Mouse (Mus musculus): ENCODE measurements around the gene Pbx3. TPM values are rescaled to one million over a fixed set of nuclear protein-coding genes. Genes with fewer than 3 reads are reported as not detected.

The Pbx3 gene
- polyA plus RNA-seq, 1 experiment: 16.2 TPM

- H3K27ac ChIP-seq (ENCODE audit: insufficient read depth, low read length): no peak overlapping the region
- H3K36me3 ChIP-seq (ENCODE audit: control insufficient read depth, insufficient read depth, low read length, poor library complexity, severe bottlenecking): no peaks in the 10 kb centered on the region
- no peaks in the 10 kb centered on the region for H3K27me3 ChIP-seq (ENCODE audit: control insufficient read depth, insufficient read depth, low read length, poor library complexity, severe bottlenecking)
- H3K4me1 ChIP-seq (ENCODE audit: control insufficient read depth, insufficient read depth, low read length): no peaks in the 10 kb centered on the region
- no peak overlapping the region for H3K9ac ChIP-seq (ENCODE audit: low read depth, poor library complexity, severe bottlenecking)
- no peak overlapping the region for H3K4me3 ChIP-seq (ENCODE audit: low read depth, low read length)
- no peak for TF ChIP-seq EP300 (IDR thresholded peaks at IDR 0.05; ENCODE audit: insufficient read depth, low read depth, low read length)
- TF ChIP-seq CTCF (IDR thresholded peaks at IDR 0.05; ENCODE audit: low read depth, low read length): no peak
- TF ChIP-seq POLR2A (IDR thresholded peaks at IDR 0.05; ENCODE audit: insufficient read depth, low read length): no peak
- no peaks in the 10 kb centered on the region for H3K9me3 ChIP-seq (replicated peaks; ENCODE audit: control insufficient read depth, insufficient read depth, low read length, poor library complexity, severe bottlenecking)
Measured at GRCm38 (mm10) chr2:34260653-34261076, 112.3 kb downstream of the Pbx3 start.

DNA sequence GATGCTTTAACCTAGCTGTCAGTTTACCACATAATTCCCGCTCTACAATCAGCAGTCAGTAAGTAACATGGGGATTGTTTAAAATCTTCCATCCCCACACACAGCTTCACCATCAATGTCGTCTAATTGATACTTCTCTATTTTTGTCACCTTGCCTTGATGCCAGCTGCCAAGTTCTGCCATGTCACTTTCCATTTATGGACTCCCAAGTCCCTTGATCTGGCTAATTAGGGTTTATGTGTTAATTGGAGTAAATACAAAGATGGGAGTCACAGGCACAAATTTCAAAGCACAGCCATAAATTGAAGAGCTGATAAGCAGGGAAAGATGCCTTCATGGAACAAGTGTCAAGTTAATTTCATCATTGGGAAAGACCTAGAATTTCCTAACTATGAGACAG, 114.7 kb downstream of the Pbx3 start:
- Histone ChIP-seq H3K27ac (ENCODE audit: insufficient read depth, low read length) (no peak overlapping the region), H3K4me1 (ENCODE audit: control insufficient read depth, insufficient read depth, low read length) (no peaks in the 10 kb centered on the region), H3K27me3 (ENCODE audit: control insufficient read depth, insufficient read depth, low read length, poor library complexity, severe bottlenecking) (no peaks in the 10 kb centered on the region), H3K9ac (ENCODE audit: low read depth, poor library complexity, severe bottlenecking) (no peak overlapping the region), H3K36me3 (ENCODE audit: control insufficient read depth, insufficient read depth, low read length, poor library complexity, severe bottlenecking) (no peaks in the 10 kb centered on the region), H3K9me3 (replicated peaks; ENCODE audit: control insufficient read depth, insufficient read depth, low read length, poor library complexity, severe bottlenecking) (no peaks in the 10 kb centered on the region), H3K4me3 (ENCODE audit: low read depth, low read length) (no peak overlapping the region)
- TF ChIP-seq POLR2A (IDR thresholded peaks at IDR 0.05; ENCODE audit: insufficient read depth, low read length) (no peak), CTCF (IDR thresholded peaks at IDR 0.05; ENCODE audit: low read depth, low read length) (no peak), EP300 (IDR thresholded peaks at IDR 0.05; ENCODE audit: insufficient read depth, low read depth, low read length) (no peak)

- Histone ChIP-seq H3K4me3 (ENCODE audit: low read depth, low read length) (no peak overlapping the region), H3K27ac (ENCODE audit: insufficient read depth, low read length) (no peak overlapping the region), H3K27me3 (ENCODE audit: control insufficient read depth, insufficient read depth, low read length, poor library complexity, severe bottlenecking) (no peaks in the 10 kb centered on the region), H3K4me1 (ENCODE audit: control insufficient read depth, insufficient read depth, low read length) (no peaks in the 10 kb centered on the region), H3K9ac (ENCODE audit: low read depth, poor library complexity, severe bottlenecking) (no peak overlapping the region), H3K9me3 (replicated peaks; ENCODE audit: control insufficient read depth, insufficient read depth, low read length, poor library complexity, severe bottlenecking) (no peaks in the 10 kb centered on the region), H3K36me3 (ENCODE audit: control insufficient read depth, insufficient read depth, low read length, poor library complexity, severe bottlenecking) (no peaks in the 10 kb centered on the region)
- TF ChIP-seq POLR2A (IDR thresholded peaks at IDR 0.05; ENCODE audit: insufficient read depth, low read length) (no peak), CTCF (IDR thresholded peaks at IDR 0.05; ENCODE audit: low read depth, low read length) (no peak), EP300 (IDR thresholded peaks at IDR 0.05; ENCODE audit: insufficient read depth, low read depth, low read length) (no peak)
Measured at GRCm38 (mm10) chr2:34257611-34258010, 115.3 kb downstream of the Pbx3 start.

DNA sequence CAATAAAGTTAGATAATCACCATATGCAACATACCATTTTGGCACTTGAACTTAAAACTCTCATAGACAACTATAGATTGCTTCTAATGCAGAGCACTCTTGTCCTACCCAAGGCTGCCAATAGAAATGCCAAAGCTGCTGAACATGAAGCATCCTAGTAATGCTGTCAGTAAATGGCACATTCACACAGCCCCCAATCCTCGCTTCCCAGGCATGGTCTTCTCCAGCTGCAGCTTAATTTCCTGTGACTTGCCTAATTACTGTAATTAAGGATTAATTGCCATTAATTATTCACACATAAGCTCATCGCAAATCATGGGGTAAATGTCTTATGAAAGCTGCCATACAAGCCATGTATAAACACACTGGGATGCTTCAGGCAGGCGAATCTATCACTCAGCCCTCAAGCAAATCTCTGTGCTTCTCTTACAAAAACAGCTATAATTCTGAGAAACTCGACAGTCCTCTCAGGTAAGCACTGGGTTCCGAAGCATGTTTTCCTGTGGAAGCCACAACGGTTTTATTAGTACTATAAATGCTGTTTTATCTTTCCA, 116.9 kb downstream of the Pbx3 start:
- no peaks in the 10 kb centered on the region for H3K4me1 ChIP-seq (ENCODE audit: control insufficient read depth, insufficient read depth, low read length)
- no peak overlapping the region for H3K9ac ChIP-seq (ENCODE audit: low read depth, poor library complexity, severe bottlenecking)
- no peaks in the 10 kb centered on the region for H3K9me3 ChIP-seq (replicated peaks; ENCODE audit: control insufficient read depth, insufficient read depth, low read length, poor library complexity, severe bottlenecking)
- no peak overlapping the region for H3K4me3 ChIP-seq (ENCODE audit: low read depth, low read length)
- no peaks in the 10 kb centered on the region for H3K36me3 ChIP-seq (ENCODE audit: control insufficient read depth, insufficient read depth, low read length, poor library complexity, severe bottlenecking)
- no peak for TF ChIP-seq POLR2A (IDR thresholded peaks at IDR 0.05; ENCODE audit: insufficient read depth, low read length)
- no peak for TF ChIP-seq EP300 (IDR thresholded peaks at IDR 0.05; ENCODE audit: insufficient read depth, low read depth, low read length)
- TF ChIP-seq CTCF (IDR thresholded peaks at IDR 0.05; ENCODE audit: low read depth, low read length): no peak
- no peak overlapping the region for H3K27ac ChIP-seq (ENCODE audit: insufficient read depth, low read length)
- H3K27me3 ChIP-seq (ENCODE audit: control insufficient read depth, insufficient read depth, low read length, poor library complexity, severe bottlenecking): no peaks in the 10 kb centered on the region

DNA sequence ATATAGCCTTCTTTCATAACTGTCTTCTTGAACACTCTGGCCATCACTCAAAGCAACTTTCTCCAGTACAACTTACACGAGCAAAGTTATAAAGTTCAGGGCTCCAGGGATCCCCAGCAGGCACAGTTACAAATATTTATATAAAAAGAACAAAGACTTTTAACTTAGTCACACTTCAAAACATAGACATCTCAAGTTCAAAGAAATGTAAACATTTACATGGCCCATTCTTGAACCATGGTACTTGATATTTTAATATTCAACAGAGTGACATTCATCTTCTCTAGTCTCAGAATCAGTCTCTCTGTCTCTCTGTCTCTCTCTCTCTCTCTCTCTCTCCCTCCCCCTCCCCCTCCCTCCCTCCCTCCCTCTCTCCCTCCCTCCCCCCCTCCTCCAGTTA, 119.3 kb downstream of the Pbx3 start:
- no peak for TF ChIP-seq POLR2A (IDR thresholded peaks at IDR 0.05; ENCODE audit: insufficient read depth, low read length)
- TF ChIP-seq EP300 (IDR thresholded peaks at IDR 0.05; ENCODE audit: insufficient read depth, low read depth, low read length): no peak
- TF ChIP-seq CTCF (IDR thresholded peaks at IDR 0.05; ENCODE audit: low read depth, low read length): no peak
- Histone ChIP-seq H3K4me1 (ENCODE audit: control insufficient read depth, insufficient read depth, low read length) (no peaks in the 10 kb centered on the region), H3K27me3 (ENCODE audit: control insufficient read depth, insufficient read depth, low read length, poor library complexity, severe bottlenecking) (no peaks in the 10 kb centered on the region), H3K27ac (ENCODE audit: insufficient read depth, low read length) (no peak overlapping the region), H3K4me3 (ENCODE audit: low read depth, low read length) (no peak overlapping the region), H3K9me3 (replicated peaks; ENCODE audit: control insufficient read depth, insufficient read depth, low read length, poor library complexity, severe bottlenecking) (no peaks in the 10 kb centered on the region), H3K36me3 (ENCODE audit: control insufficient read depth, insufficient read depth, low read length, poor library complexity, severe bottlenecking) (no peaks in the 10 kb centered on the region), H3K9ac (ENCODE audit: low read depth, poor library complexity, severe bottlenecking) (no peak overlapping the region)

DNA sequence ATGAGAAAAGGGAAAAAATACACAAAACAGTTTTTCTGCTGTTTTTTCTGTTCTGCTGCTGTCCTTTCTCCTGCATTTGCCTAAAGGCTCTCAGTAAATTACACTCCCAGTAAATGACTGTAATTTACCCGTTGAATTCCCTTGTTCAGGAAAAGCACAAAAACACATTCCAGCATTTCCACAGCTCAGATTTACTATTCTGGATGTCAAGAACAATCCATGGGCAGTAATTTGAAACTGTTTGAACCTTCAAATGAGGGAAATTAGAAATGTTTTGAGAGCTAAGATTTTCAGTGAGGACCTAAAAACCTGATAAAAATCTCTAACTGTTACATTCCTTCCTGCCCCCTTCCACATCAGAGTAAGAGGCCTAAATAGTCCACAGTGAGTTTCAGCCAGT, 119.8 kb downstream of the Pbx3 start:
- TF ChIP-seq EP300 (IDR thresholded peaks at IDR 0.05; ENCODE audit: insufficient read depth, low read depth, low read length): no peak
- no peak for TF ChIP-seq POLR2A (IDR thresholded peaks at IDR 0.05; ENCODE audit: insufficient read depth, low read length)
- TF ChIP-seq CTCF (IDR thresholded peaks at IDR 0.05; ENCODE audit: low read depth, low read length): no peak
- Histone ChIP-seq H3K4me3 (ENCODE audit: low read depth, low read length) (no peak overlapping the region), H3K36me3 (ENCODE audit: control insufficient read depth, insufficient read depth, low read length, poor library complexity, severe bottlenecking) (no peaks in the 10 kb centered on the region), H3K4me1 (ENCODE audit: control insufficient read depth, insufficient read depth, low read length) (no peaks in the 10 kb centered on the region), H3K9ac (ENCODE audit: low read depth, poor library complexity, severe bottlenecking) (no peak overlapping the region), H3K27me3 (ENCODE audit: control insufficient read depth, insufficient read depth, low read length, poor library complexity, severe bottlenecking) (no peaks in the 10 kb centered on the region), H3K27ac (ENCODE audit: insufficient read depth, low read length) (no peak overlapping the region), H3K9me3 (replicated peaks; ENCODE audit: control insufficient read depth, insufficient read depth, low read length, poor library complexity, severe bottlenecking) (no peaks in the 10 kb centered on the region)
